Mouse (Mus musculus): ENCODE results near the gene Evi5. TPM values are rescaled to one million over a fixed set of nuclear protein-coding genes. Genes with fewer than 3 reads are reported as not detected.

The Evi5 gene
- polyA plus RNA-seq, 1 experiment from 2014 or later = 57.5 TPM

DNA sequence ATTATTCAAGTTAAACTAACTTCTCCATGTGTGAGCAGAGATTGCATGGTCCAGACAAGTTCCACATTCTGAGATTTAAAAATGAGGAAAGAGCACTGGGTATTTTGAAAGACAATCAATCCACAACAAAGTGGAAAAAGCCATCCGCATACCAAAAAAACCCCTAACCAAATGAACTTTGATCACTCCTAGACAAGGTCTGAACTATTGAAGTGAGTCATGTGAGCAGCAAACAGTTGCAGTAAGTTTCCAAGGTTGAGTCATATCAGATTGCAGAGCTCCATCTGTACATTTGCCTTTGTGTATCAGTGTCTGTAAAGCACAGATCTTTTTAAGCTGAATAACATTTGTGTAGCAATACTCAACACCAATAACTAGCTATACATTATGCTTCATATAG, 120.2 kb downstream of the Evi5 start:
- H3K4me2 ChIP-seq (ENCODE audit: low read depth, low read length) = no peak overlapping the region
- H3K27ac ChIP-seq (ENCODE audit: low read length) = no peak overlapping the region
- H3K27me3 ChIP-seq (ENCODE audit: control insufficient read depth, insufficient read depth, low read depth, low read length) = no peaks in the 10 kb centered on the region
- WGBS = 85% methylated on average over 1 of the region's 1 CpGs
- H3K9me3 ChIP-seq (ENCODE audit: control insufficient read depth, low read length) = no peaks in the 10 kb centered on the region
- H3K4me3 ChIP-seq (ENCODE audit: low read length) = no peak overlapping the region
- H3K36me3 ChIP-seq (ENCODE audit: control insufficient read depth, insufficient read depth, low read length) = no peaks in the 10 kb centered on the region; the same call in none of the 2 replicates
- H3K9ac ChIP-seq (ENCODE audit: low read length) = no peak overlapping the region
- ATAC-seq (ENCODE audit: low read depth) = no peak
- H3K4me1 ChIP-seq (replicated peaks; ENCODE audit: control insufficient read depth, insufficient read depth, low read length) = peaks cover 10% of the 10 kb centered on the region

DNA sequence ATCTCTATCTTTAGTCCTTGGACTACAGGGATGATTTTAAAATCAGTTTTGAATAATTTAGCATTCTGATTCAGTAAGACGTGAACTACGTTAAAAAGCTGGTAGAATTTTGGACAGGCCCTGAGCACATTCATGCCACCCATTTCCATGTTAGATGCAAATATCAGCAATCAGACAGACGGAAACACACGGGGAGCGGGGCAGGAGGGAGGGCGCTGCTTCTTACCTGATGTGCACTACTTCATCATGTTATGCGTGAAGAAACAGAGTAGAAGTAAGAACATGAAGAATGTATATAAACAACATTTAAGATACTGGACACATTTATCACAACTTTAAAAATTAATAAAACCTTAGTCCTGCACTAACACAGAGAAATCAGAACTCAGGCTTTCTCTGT, 121.3 kb downstream of the Evi5 start:
- no peak overlapping the region for H3K9ac ChIP-seq (ENCODE audit: low read length)
- no peak for ATAC-seq (ENCODE audit: low read depth)
- no peaks in the 10 kb centered on the region; the same call in 1 of the 2 replicates for H3K36me3 ChIP-seq (ENCODE audit: control insufficient read depth, insufficient read depth, low read length)
- H3K4me2 ChIP-seq (ENCODE audit: low read depth, low read length) = no peak overlapping the region
- H3K27ac ChIP-seq (ENCODE audit: low read length) = no peak overlapping the region
- no peak overlapping the region for H3K4me3 ChIP-seq (ENCODE audit: low read length)
- peaks cover 16% of the 10 kb centered on the region for H3K4me1 ChIP-seq (replicated peaks; ENCODE audit: control insufficient read depth, insufficient read depth, low read length)
- no peaks in the 10 kb centered on the region for H3K27me3 ChIP-seq (ENCODE audit: control insufficient read depth, insufficient read depth, low read depth, low read length)
- 95% methylated on average over 7 of the region's 7 CpGs for WGBS
- H3K9me3 ChIP-seq (ENCODE audit: control insufficient read depth, low read length) = no peaks in the 10 kb centered on the region

DNA sequence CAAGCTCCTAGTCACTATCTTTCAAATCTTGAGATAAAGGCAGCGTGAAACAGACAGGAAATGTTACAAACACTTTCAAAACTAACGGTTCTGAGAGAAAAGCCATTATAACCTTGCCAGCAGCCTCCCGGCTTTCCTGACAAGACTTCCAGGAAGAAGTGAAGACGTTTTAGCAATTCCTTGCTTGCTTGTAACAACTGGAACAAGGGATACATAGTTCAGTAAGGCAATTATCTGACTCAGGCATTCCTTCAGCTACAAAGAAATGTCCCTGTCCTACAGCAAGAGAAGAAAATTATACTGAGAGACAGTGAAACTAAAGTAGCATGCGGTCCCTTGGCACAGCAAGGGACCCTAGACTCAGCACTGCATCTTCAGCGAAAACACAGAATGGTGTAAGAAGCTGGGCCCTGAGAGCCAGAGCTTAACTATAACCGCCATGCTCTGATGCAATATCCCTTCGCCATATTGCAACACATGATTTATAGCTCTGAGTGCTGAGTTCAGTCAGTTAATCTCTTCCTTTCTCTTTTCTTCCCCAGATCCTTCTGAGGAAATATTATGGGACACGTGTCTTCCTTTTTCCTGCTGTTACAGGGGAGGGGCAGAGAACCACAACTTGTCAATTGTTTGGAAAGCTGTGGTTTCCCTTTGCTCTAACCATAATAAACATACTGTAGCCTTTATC, 125.5 kb downstream of the Evi5 start:
- Histone ChIP-seq H3K36me3 (ENCODE audit: control insufficient read depth, insufficient read depth, low read length) (no peaks in the 10 kb centered on the region; the same call in 1 of the 2 replicates), H3K4me3 (ENCODE audit: low read length) (no peak overlapping the region), H3K4me2 (ENCODE audit: low read depth, low read length) (peak overlapping the region; percentile 27), H3K27me3 (ENCODE audit: control insufficient read depth, insufficient read depth, low read depth, low read length) (no peaks in the 10 kb centered on the region), H3K4me1 (replicated peaks; ENCODE audit: control insufficient read depth, insufficient read depth, low read length) (peaks cover 12% of the 10 kb centered on the region), H3K9ac (ENCODE audit: low read length) (no peak overlapping the region), H3K27ac (ENCODE audit: low read length) (peak overlapping the region; percentile 67), H3K9me3 (ENCODE audit: control insufficient read depth, low read length) (no peaks in the 10 kb centered on the region)
- WGBS = 36% methylated on average over 9 of the region's 9 CpGs
- peak; percentile 95 for ATAC-seq (ENCODE audit: low read depth)

- H3K27ac ChIP-seq (ENCODE audit: low read length) = no peak overlapping the region
- WGBS = 92% methylated on average over 5 of the region's 5 CpGs
Observed at GRCm38 (mm10) chr5:107739023-107739422, 135.9 kb downstream of the Evi5 start.

DNA sequence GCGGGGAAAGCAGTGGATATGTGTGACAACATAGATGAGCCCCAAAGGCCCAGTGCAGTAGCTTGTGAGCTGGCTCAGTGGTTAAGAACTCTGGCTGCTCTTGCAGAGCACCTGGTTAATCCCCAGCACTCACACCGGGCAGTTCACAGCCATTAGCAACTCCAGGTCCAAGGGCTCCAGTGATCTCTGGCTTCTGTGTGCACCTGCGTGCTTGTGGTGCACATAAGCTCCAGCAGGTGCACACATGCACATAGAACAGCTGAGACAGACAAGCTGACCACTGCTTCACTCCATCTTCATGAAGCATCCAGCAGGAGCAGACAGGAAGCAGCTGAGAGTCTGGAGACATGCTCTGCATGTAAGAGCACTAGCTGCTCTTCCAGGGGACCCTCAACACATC, 136.6 kb downstream of the Evi5 start:
- no peaks in the 10 kb centered on the region for H3K9me3 ChIP-seq (ENCODE audit: control insufficient read depth, low read length)
- H3K4me2 ChIP-seq (ENCODE audit: low read depth, low read length) = no peak overlapping the region
- H3K4me3 ChIP-seq (ENCODE audit: low read length) = no peak overlapping the region
- H3K27me3 ChIP-seq (ENCODE audit: control insufficient read depth, insufficient read depth, low read depth, low read length) = no peaks in the 10 kb centered on the region
- no peak for ATAC-seq (ENCODE audit: low read depth)
- H3K36me3 ChIP-seq (ENCODE audit: control insufficient read depth, insufficient read depth, low read length) = no peaks in the 10 kb centered on the region
- WGBS = 73% methylated on average over 3 of the region's 3 CpGs
- no peaks in the 10 kb centered on the region for H3K4me1 ChIP-seq (replicated peaks; ENCODE audit: control insufficient read depth, insufficient read depth, low read length)
- no peak overlapping the region for H3K9ac ChIP-seq (ENCODE audit: low read length)
- H3K27ac ChIP-seq (ENCODE audit: low read length) = no peak overlapping the region

More at GRCm38 (mm10) chr5:107739023-107739422, 135.9 kb downstream of the Evi5 start:
- Histone ChIP-seq H3K4me1 (replicated peaks; ENCODE audit: control insufficient read depth, insufficient read depth, low read length) (no peaks in the 10 kb centered on the region), H3K27me3 (ENCODE audit: control insufficient read depth, insufficient read depth, low read depth, low read length) (no peaks in the 10 kb centered on the region), H3K9ac (ENCODE audit: low read length) (no peak overlapping the region), H3K4me2 (ENCODE audit: low read depth, low read length) (no peak overlapping the region), H3K4me3 (ENCODE audit: low read length) (no peak overlapping the region), H3K36me3 (ENCODE audit: control insufficient read depth, insufficient read depth, low read length) (no peaks in the 10 kb centered on the region), H3K9me3 (ENCODE audit: control insufficient read depth, low read length) (no peaks in the 10 kb centered on the region)
- no peak for ATAC-seq (ENCODE audit: low read depth)

DNA sequence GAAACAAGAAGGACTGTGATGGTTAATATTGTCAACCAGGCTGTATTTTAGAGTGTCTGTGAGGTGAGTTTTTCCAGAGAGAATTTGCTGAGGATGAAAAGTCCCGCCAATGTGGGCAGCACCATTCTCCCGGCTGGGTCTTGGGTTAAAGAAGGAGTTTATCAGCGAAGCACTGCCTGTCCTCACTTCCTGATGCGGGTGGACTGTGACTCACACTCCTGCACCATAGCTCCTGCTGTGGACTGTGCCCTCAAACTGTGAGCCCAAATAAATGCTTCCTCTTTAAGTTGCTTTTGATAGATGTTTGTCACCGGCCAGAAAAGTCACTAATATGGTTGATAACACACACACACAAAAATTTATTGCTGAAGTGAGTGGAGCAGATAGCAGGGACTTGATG, 138.7 kb downstream of the Evi5 start:
- ATAC-seq (ENCODE audit: low read depth) = no peak
- Histone ChIP-seq H3K4me1 (replicated peaks; ENCODE audit: control insufficient read depth, insufficient read depth, low read length) (no peaks in the 10 kb centered on the region), H3K4me2 (ENCODE audit: low read depth, low read length) (no peak overlapping the region), H3K4me3 (ENCODE audit: low read length) (no peak overlapping the region), H3K27ac (ENCODE audit: low read length) (no peak overlapping the region), H3K27me3 (ENCODE audit: control insufficient read depth, insufficient read depth, low read depth, low read length) (peaks cover 7% of the 10 kb centered on the region), H3K36me3 (ENCODE audit: control insufficient read depth, insufficient read depth, low read length) (no peaks in the 10 kb centered on the region), H3K9me3 (ENCODE audit: control insufficient read depth, low read length) (no peaks in the 10 kb centered on the region), H3K9ac (ENCODE audit: low read length) (no peak overlapping the region)
- WGBS = 71% methylated on average over 5 of the region's 5 CpGs

- Histone ChIP-seq H3K27me3 (ENCODE audit: control insufficient read depth, insufficient read depth, low read depth, low read length) (peaks cover 37% of the 10 kb centered on the region), H3K4me1 (replicated peaks; ENCODE audit: control insufficient read depth, insufficient read depth, low read length) (no peaks in the 10 kb centered on the region), H3K9ac (ENCODE audit: low read length) (no peak overlapping the region), H3K9me3 (ENCODE audit: control insufficient read depth, low read length) (no peaks in the 10 kb centered on the region), H3K4me2 (ENCODE audit: low read depth, low read length) (no peak overlapping the region), H3K4me3 (ENCODE audit: low read length) (no peak overlapping the region), H3K36me3 (ENCODE audit: control insufficient read depth, insufficient read depth, low read length) (no peaks in the 10 kb centered on the region), H3K27ac (ENCODE audit: low read length) (no peak overlapping the region)
- 47% methylated on average over 2 of the region's 2 CpGs for whole genome bisulfite sequencing
- no peak for ATAC-seq (ENCODE audit: low read depth)
Observed at GRCm38 (mm10) chr5:107731844-107732243, 143.1 kb downstream of the Evi5 start.

GRCm38 (mm10) chr5:107731408-107731807, 143.5 kb downstream of the Evi5 start:
- Histone ChIP-seq H3K4me2 (ENCODE audit: low read depth, low read length) (no peak overlapping the region), H3K27me3 (ENCODE audit: control insufficient read depth, insufficient read depth, low read depth, low read length) (peaks cover 42% of the 10 kb centered on the region), H3K4me3 (ENCODE audit: low read length) (no peak overlapping the region), H3K27ac (ENCODE audit: low read length) (no peak overlapping the region), H3K9me3 (ENCODE audit: control insufficient read depth, low read length) (no peaks in the 10 kb centered on the region), H3K4me1 (replicated peaks; ENCODE audit: control insufficient read depth, insufficient read depth, low read length) (peaks cover 3% of the 10 kb centered on the region; the same call in 1 of the 2 replicates), H3K9ac (ENCODE audit: low read length) (no peak overlapping the region), H3K36me3 (ENCODE audit: control insufficient read depth, insufficient read depth, low read length) (no peaks in the 10 kb centered on the region)
- no peak for ATAC-seq (ENCODE audit: low read depth)
- WGBS = 40% methylated on average over 3 of the region's 3 CpGs

DNA sequence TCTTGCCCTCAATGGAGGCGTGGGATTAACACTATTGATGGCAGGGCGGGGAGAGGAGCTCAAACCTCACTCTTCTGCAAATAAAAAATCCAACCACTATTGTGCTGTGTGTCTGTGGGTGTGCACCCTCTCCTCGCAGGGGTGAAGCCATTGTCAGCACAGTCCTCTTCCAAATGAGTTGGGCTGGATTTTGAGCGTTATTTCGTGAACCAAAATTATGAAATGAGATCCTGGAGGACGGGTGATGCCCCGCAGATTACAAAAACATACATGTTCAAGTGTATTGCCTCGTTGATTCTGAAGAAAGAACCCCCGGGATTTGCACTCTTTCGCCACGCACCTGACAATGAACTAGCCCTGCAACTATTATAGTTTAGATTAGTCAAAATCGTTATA, 147.9 kb downstream of the Evi5 start:
- 24% methylated on average over 12 of the region's 12 CpGs for WGBS
- H3K27me3 ChIP-seq (ENCODE audit: control insufficient read depth, insufficient read depth, low read depth, low read length) = peaks cover 75% of the 10 kb centered on the region

More for the DNA sequence above, 147.9 kb downstream of the Evi5 start:
- peaks cover 35% of the 10 kb centered on the region for H3K4me1 ChIP-seq (replicated peaks; ENCODE audit: control insufficient read depth, insufficient read depth, low read length)
- no peak overlapping the region for H3K9ac ChIP-seq (ENCODE audit: low read length)
- H3K27ac ChIP-seq (ENCODE audit: low read length) = no peak overlapping the region
- no peak overlapping the region; the same call in 1 of the 2 replicates for H3K4me3 ChIP-seq (ENCODE audit: low read length)
- peak overlapping the region; percentile 50; the same call in 1 of the 2 replicates for H3K4me2 ChIP-seq (ENCODE audit: low read depth, low read length)
- H3K9me3 ChIP-seq (ENCODE audit: control insufficient read depth, low read length) = no peaks in the 10 kb centered on the region
- no peaks in the 10 kb centered on the region for H3K36me3 ChIP-seq (ENCODE audit: control insufficient read depth, insufficient read depth, low read length)
- no peak for ATAC-seq (ENCODE audit: low read depth)

All from lung, embryonic 16.5 days (tissue).